Mouse (Mus musculus) kidney, adult 18-20 months (tissue): ENCODE data around the gene Kctd15.
A peak's percentile ranks its signal among the peaks of the same experiment; 100 is the strongest.

Source experiments
- DNase-seq: peaks from one replicate; pipeline ENCODE4 v3.0.0; 2021

Kctd15 gene

GRCm38 (mm10) chr7:34618141-34618890 is 38.2 kb downstream of the Kctd15 start:
- DNase-seq: no peak

- DNase-seq: peak; percentile 23
Measured at GRCm38 (mm10) chr7:34616275-34616674, 40.3 kb downstream of the Kctd15 start.

- DNase-seq: no peak
Measured at GRCm38 (mm10) chr7:34610445-34610844, 46.1 kb downstream of the Kctd15 start.

GRCm38 (mm10) chr7:34607334-34607970 is 49.1 kb downstream of the Kctd15 start:
- DNase-seq: no peak

- no peak for DNase-seq
Measured at GRCm38 (mm10) chr7:34606729-34607128, 49.8 kb downstream of the Kctd15 start.

GRCm38 (mm10) chr7:34606051-34606450 is 50.5 kb downstream of the Kctd15 start:
- peak; percentile 14 for DNase-seq

GRCm38 (mm10) chr7:34598576-34598975 is 58.0 kb downstream of the Kctd15 start:
- no peak for DNase-seq

- DNase-seq: no peak
Measured at GRCm38 (mm10) chr7:34597986-34598385, 58.5 kb downstream of the Kctd15 start.

GRCm38 (mm10) chr7:34596531-34597235 is 59.8 kb downstream of the Kctd15 start:
- no peak for DNase-seq

GRCm38 (mm10) chr7:34595307-34595565 is 61.3 kb downstream of the Kctd15 start:
- DNase-seq: no peak

- peak; percentile 57 for DNase-seq
Measured at GRCm38 (mm10) chr7:34594501-34595306, 61.8 kb downstream of the Kctd15 start.

- DNase-seq: no peak
Measured at GRCm38 (mm10) chr7:34590711-34591110, 65.8 kb downstream of the Kctd15 start.
